ENCODE assay signal across 31 mouse cellular contexts in genomic region chr1:85580578-85580977, GRCm38 (mm10). TPM values are rescaled to one million over a fixed set of nuclear protein-coding genes. Genes with fewer than 3 reads are reported as not detected.
A peak's percentile ranks its signal among the peaks of the same experiment; 100 is the strongest.
DNase-seq lines count a peak whose midpoint lies in the region; ATAC-seq and TF ChIP-seq lines count a peak whose summit lies in the region.
"Not testable (repeated sequence)": the region's sequence is repeated elsewhere in the genome, so short reads cannot be mapped to it uniquely, and the experiment has no call there.
"Had no signal": no experiment of that assay in that cellular context is flagged by ENCODE, and none has a peak within 500 bp of the region (broad histone marks: within the 10 kb centered on the region; RNA-seq: fewer than 3 reads in every experiment).

No protein-coding gene starts in this region.

- H3K9me3 ChIP-seq in MEL (replicated peaks; ENCODE audit: insufficient read depth, low read length); hindbrain, embryonic 14.5 days (ENCODE audit: control insufficient read depth, low read length); hindbrain, postnatal 0 days (ENCODE audit: low read length); midbrain, embryonic 12.5 days; midbrain, postnatal 0 days (ENCODE audit: low read length): not testable (repeated sequence)

- TF ChIP-seq EP300 in MEL (IDR thresholded peaks at IDR 0.05; ENCODE audit: low read depth in 1 of 2, low read length in 2 of 2) = not testable (repeated sequence)

- H3K79me2 ChIP-seq in MEL (ENCODE audit: control insufficient read depth, insufficient read depth, low read length, poor library complexity) = not testable (repeated sequence)

- TF ChIP-seq CTCF in MEL (IDR thresholded peaks at IDR 0.05 in 2 of 3, conservative IDR thresholded peaks at IDR 0.05 in 1 of 3; ENCODE audit: control insufficient read depth in 1 of 3, insufficient read depth in 1 of 3, low read depth in 2 of 3, low read length in 3 of 3, poor library complexity in 1 of 3, severe bottlenecking in 1 of 3); hindbrain, postnatal 0 days (IDR thresholded peaks at IDR 0.05; ENCODE audit: low read depth); midbrain, postnatal 0 days (IDR thresholded peaks at IDR 0.05): not testable (repeated sequence)

- 67% methylated on average over 3 of the region's 3 CpGs for WGBS in hindbrain, embryonic 14.5 days
- WGBS in hindbrain, postnatal 0 days = 80% methylated on average over 3 of the region's 3 CpGs
- 74% methylated on average over 3 of the region's 3 CpGs for WGBS in midbrain, embryonic 12.5 days
- 55% methylated on average over 3 of the region's 3 CpGs for WGBS in midbrain, postnatal 0 days

- not testable (repeated sequence) for H3K9ac ChIP-seq in MEL (ENCODE audit: control insufficient read depth, low read depth, low read length, poor library complexity, severe bottlenecking); hindbrain, embryonic 14.5 days; hindbrain, postnatal 0 days (replicated peaks; ENCODE audit: low read length); midbrain, embryonic 12.5 days (replicated peaks); midbrain, postnatal 0 days (replicated peaks; ENCODE audit: low read length, poor library complexity, severe bottlenecking)

- not testable (repeated sequence) for H3K4me2 ChIP-seq in hindbrain, embryonic 14.5 days (replicated peaks); hindbrain, postnatal 0 days (ENCODE audit: low read depth, low read length); midbrain, embryonic 12.5 days (replicated peaks); midbrain, postnatal 0 days (ENCODE audit: low read depth, low read length, poor library complexity, severe bottlenecking)

- DNase-seq in MEL (ENCODE audit: low read depth, low spot score) = peak; percentile 13
- not testable (repeated sequence) for DNase-seq in hindbrain, embryonic 14.5 days (ENCODE audit: low spot score); hindbrain, postnatal 0 days (ENCODE audit: low spot score); midbrain, postnatal 0 days (ENCODE audit: low spot score)

- H3K4me1 ChIP-seq in MEL (ENCODE audit: control insufficient read depth in 1 of 2, insufficient read depth in 2 of 2, low read length in 2 of 2) = peaks cover 6 to 18% of the 10 kb centered on the region in 2 experiments; a peak in 3 of 4 replicates
- H3K4me1 ChIP-seq in hindbrain, embryonic 14.5 days (replicated peaks; ENCODE audit: control insufficient read depth, insufficient read depth, low read length); hindbrain, postnatal 0 days (ENCODE audit: insufficient read depth, low read length); midbrain, embryonic 12.5 days; midbrain, postnatal 0 days (ENCODE audit: insufficient read depth, low read length): not testable (repeated sequence)

- peaks cover 0 to 16% of the 10 kb centered on the region in 2 experiments; a peak in 2 of 4 replicates for H3K36me3 ChIP-seq in MEL (ENCODE audit: control insufficient read depth in 1 of 2, insufficient read depth in 2 of 2, low read length in 2 of 2)
- not testable (repeated sequence) for H3K36me3 ChIP-seq in hindbrain, embryonic 14.5 days (replicated peaks; ENCODE audit: control insufficient read depth, insufficient read depth); hindbrain, postnatal 0 days (ENCODE audit: insufficient read depth, low read length); midbrain, embryonic 12.5 days; midbrain, postnatal 0 days (ENCODE audit: insufficient read depth, low read length)

- H3K27ac ChIP-seq in MEL (ENCODE audit: control insufficient read depth, low read depth, low read length) = peak overlapping the region; percentile 57; the same call in 1 of the 2 replicates
- not testable (repeated sequence) for H3K27ac ChIP-seq in hindbrain, embryonic 14.5 days; hindbrain, postnatal 0 days; midbrain, embryonic 12.5 days (replicated peaks); midbrain, postnatal 0 days (ENCODE audit: low read depth, low read length)

- not testable (repeated sequence) for TF ChIP-seq RAD21 in MEL (IDR thresholded peaks at IDR 0.05; ENCODE audit: low read depth, low read length)

- ATAC-seq in erythroid progenitor cell, adult 5-6 weeks (replicated peaks; ENCODE audit: low FRiP score, poor library complexity, severe bottlenecking) = peak; percentile 30; the same call in 1 of the 2 replicates
- ATAC-seq in granulocyte monocyte progenitor cell, adult 5-6 weeks (replicated peaks; ENCODE audit: poor library complexity, severe bottlenecking) = 0 out of 2 replicates have a peak, but pooled peaks have one; percentile 9
- 0 out of 2 replicates have a peak, but pooled peaks have one; percentile 34 for ATAC-seq in hindbrain, embryonic 14.5 days (ENCODE audit: low FRiP score)
- peak; percentile 29; the same call in 1 of the 2 replicates for ATAC-seq in hindbrain, postnatal 0 days
- ATAC-seq in midbrain, embryonic 12.5 days (ENCODE audit: low FRiP score, low read depth) = 0 out of 2 replicates have a peak, but pooled peaks have one; percentile 23
- peak; percentile 54 for ATAC-seq in midbrain, postnatal 0 days (ENCODE audit: low FRiP score)
- ATAC-seq in neutrophil, adult 5-6 weeks (ENCODE audit: extremely low read depth, insufficient number of reproducible peaks, low FRiP score, poor library complexity, severe bottlenecking) = 0 out of 2 replicates have a peak, but pooled peaks have one; percentile 9

- not testable (repeated sequence) for H3K4me3 ChIP-seq in MEL (ENCODE audit: control insufficient read depth in 1 of 2, insufficient read depth in 1 of 2, low read depth in 2 of 2, low read length in 2 of 2); hindbrain, embryonic 14.5 days (replicated peaks; ENCODE audit: low read length); hindbrain, postnatal 0 days (ENCODE audit: low read length); midbrain, embryonic 12.5 days; midbrain, postnatal 0 days (ENCODE audit: low read depth, low read length)

- TF ChIP-seq POLR2A in MEL (IDR thresholded peaks at IDR 0.05; ENCODE audit: control insufficient read depth in 1 of 2, insufficient read depth in 1 of 2, low read depth in 1 of 2, low read length in 2 of 2, poor library complexity in 1 of 2) = not testable (repeated sequence)

- not testable (repeated sequence) for H3K27me3 ChIP-seq in MEL (ENCODE audit: control insufficient read depth in 1 of 2, insufficient read depth in 2 of 2, low read length in 2 of 2); hindbrain, embryonic 14.5 days (ENCODE audit: control insufficient read depth, insufficient read depth, low read length); hindbrain, postnatal 0 days (ENCODE audit: insufficient read depth, low read length); midbrain, embryonic 12.5 days; midbrain, postnatal 0 days (ENCODE audit: insufficient read depth, low read length)

RNA-seq across cellular contexts. Expression of gene G530012D18Rik, which starts 5.1 kb away (rescaled TPM):
- 0.88 and 2.0 TPM in 2 replicates for total RNA-seq in MEL (2012; rRNA removed)
- polyA plus RNA-seq in MEL (2012; ENCODE audit: insufficient read depth in 1 of 2, insufficient read length in 2 of 2, low read depth in 1 of 2, low replicate concordance in 2 of 2, missing spikeins in 1 of 2) = 1 to 10 TPM in 1 of 2 experiments, not detected in 1; 6.4 TPM
- not detected in 2 replicates for total RNA-seq in erythroid progenitor cell, adult 5-6 weeks (2015; ENCODE audit: low replicate concordance)
- not detected in 2 replicates for total RNA-seq in erythroid progenitor cell, adult 5-6 weeks (2017; ENCODE audit: low replicate concordance)
- total RNA-seq in granulocyte monocyte progenitor cell, adult 5-6 weeks (2014; fragmentation: Nextera tagmentation) = not detected in 2 replicates
- not detected in 2 replicates for total RNA-seq in granulocyte monocyte progenitor cell, adult 5-6 weeks (2017)
- polyA plus RNA-seq in hindbrain, embryonic 14.5 days (2014; fragmentation: Nextera tagmentation; extraction: Ambion mirVana) = not detected in 2 replicates
- total RNA-seq in hindbrain, postnatal 0 days (2014; rRNA removed) = not detected in 2 replicates
- not detected in 2 replicates for polyA plus RNA-seq in hindbrain, postnatal 0 days (2015; fragmentation: Nextera tagmentation; extraction: Ambion mirVana)
- not detected in 2 replicates for polyA plus RNA-seq in midbrain, embryonic 12.5 days (2016; fragmentation: Nextera tagmentation; extraction: Ambion mirVana)
- not detected in 2 replicates for total RNA-seq in midbrain, postnatal 0 days (2014; rRNA removed)
- not detected in 2 replicates for polyA plus RNA-seq in midbrain, postnatal 0 days (2015; fragmentation: Nextera tagmentation; extraction: Ambion mirVana)
- 1.9 TPM in 1 of 2 replicates, not detected in the other for total RNA-seq in neutrophil, adult 5-6 weeks (2017)
- total RNA-seq: adrenal gland, adult 18-20 months; adrenal gland, postnatal 10 days; adrenal gland, postnatal 36 days; common myeloid progenitor, adult 5-6 weeks; ES-E14; gastrocnemius, adult 8-10 months; gastrocnemius, postnatal 25 days; heart, adult 2 months; heart, postnatal 14 days; heart, postnatal 4 days had no signal
- polyA plus RNA-seq: cerebellum, adult 2 months; embryonic facial prominence, embryonic 13.5 days; erythroblast, embryonic 14.5 days; forebrain, embryonic 10.5 days; forebrain, embryonic 14.5 days; gonadal fat pad, adult 2 months; heart, adult 2 months; heart, embryonic 10.5 days; heart, embryonic 13.5 days; heart, embryonic 16.5 days; hindbrain, embryonic 12.5 days; inflammation-experienced regulatory T-cells, adult 6 months; intestine, embryonic 16.5 days; Patski had no signal

RNA-seq across cellular contexts. Expression of gene Sp110, which starts 18.0 kb away (rescaled TPM):
- total RNA-seq in MEL (2012; rRNA removed) = 8.6 and 12.7 TPM in 2 replicates
- 10 to 100 TPM in 1 of 2 experiments, not detected in 1; 13.7 TPM for polyA plus RNA-seq in MEL (2012; ENCODE audit: insufficient read depth in 1 of 2, insufficient read length in 2 of 2, low read depth in 1 of 2, low replicate concordance in 2 of 2, missing spikeins in 1 of 2)
- total RNA-seq in erythroid progenitor cell, adult 5-6 weeks (2015; ENCODE audit: low replicate concordance) = 24.7 and 30.6 TPM in 2 replicates
- 19.3 and 26.7 TPM in 2 replicates for total RNA-seq in erythroid progenitor cell, adult 5-6 weeks (2017; ENCODE audit: low replicate concordance)
- 136 and 150 TPM in 2 replicates for total RNA-seq in granulocyte monocyte progenitor cell, adult 5-6 weeks (2014; fragmentation: Nextera tagmentation)
- total RNA-seq in granulocyte monocyte progenitor cell, adult 5-6 weeks (2017) = 117 and 120 TPM in 2 replicates
- 0.40 and 0.63 TPM in 2 replicates for polyA plus RNA-seq in hindbrain, embryonic 14.5 days (2014; fragmentation: Nextera tagmentation; extraction: Ambion mirVana)
- 0.36 and 0.68 TPM in 2 replicates for total RNA-seq in hindbrain, postnatal 0 days (2014; rRNA removed)
- 1.0 and 1.1 TPM in 2 replicates for polyA plus RNA-seq in hindbrain, postnatal 0 days (2015; fragmentation: Nextera tagmentation; extraction: Ambion mirVana)
- polyA plus RNA-seq in midbrain, embryonic 12.5 days (2016; fragmentation: Nextera tagmentation; extraction: Ambion mirVana) = 0.62 and 1.4 TPM in 2 replicates
- total RNA-seq in midbrain, postnatal 0 days (2014; rRNA removed) = 1.0 and 1.2 TPM in 2 replicates
- 0.37 and 0.89 TPM in 2 replicates for polyA plus RNA-seq in midbrain, postnatal 0 days (2015; fragmentation: Nextera tagmentation; extraction: Ambion mirVana)
- 199 and 206 TPM in 2 replicates for total RNA-seq in neutrophil, adult 5-6 weeks (2017)

RNA-seq across cellular contexts. Expression of gene Sp140, which starts 19.6 kb away (rescaled TPM):
- total RNA-seq in MEL (2012; rRNA removed) = 7.3 and 8.2 TPM in 2 replicates
- polyA plus RNA-seq in MEL (2012; ENCODE audit: insufficient read depth in 1 of 2, insufficient read length in 2 of 2, low read depth in 1 of 2, low replicate concordance in 2 of 2, missing spikeins in 1 of 2) = 10 to 100 TPM in 1 of 2 experiments, not detected in 1; 16.5 TPM
- 38.6 and 78.4 TPM in 2 replicates for total RNA-seq in erythroid progenitor cell, adult 5-6 weeks (2015; ENCODE audit: low replicate concordance)
- total RNA-seq in erythroid progenitor cell, adult 5-6 weeks (2017; ENCODE audit: low replicate concordance) = 28.1 and 33.1 TPM in 2 replicates
- 69.0 and 70.3 TPM in 2 replicates for total RNA-seq in granulocyte monocyte progenitor cell, adult 5-6 weeks (2014; fragmentation: Nextera tagmentation)
- total RNA-seq in granulocyte monocyte progenitor cell, adult 5-6 weeks (2017) = 58.8 and 66.9 TPM in 2 replicates
- 0.39 and 0.67 TPM in 2 replicates for polyA plus RNA-seq in hindbrain, embryonic 14.5 days (2014; fragmentation: Nextera tagmentation; extraction: Ambion mirVana)
- total RNA-seq in hindbrain, postnatal 0 days (2014; rRNA removed) = 4.6 TPM in 1 of 2 replicates, not detected in the other
- 0.74 and 0.91 TPM in 2 replicates for polyA plus RNA-seq in hindbrain, postnatal 0 days (2015; fragmentation: Nextera tagmentation; extraction: Ambion mirVana)
- 0.72 and 0.92 TPM in 2 replicates for polyA plus RNA-seq in midbrain, embryonic 12.5 days (2016; fragmentation: Nextera tagmentation; extraction: Ambion mirVana)
- 0.49 and 0.61 TPM in 2 replicates for total RNA-seq in midbrain, postnatal 0 days (2014; rRNA removed)
- polyA plus RNA-seq in midbrain, postnatal 0 days (2015; fragmentation: Nextera tagmentation; extraction: Ambion mirVana) = 0.38 and 0.49 TPM in 2 replicates
- total RNA-seq in neutrophil, adult 5-6 weeks (2017) = 151 and 168 TPM in 2 replicates
- polyA plus RNA-seq: erythroblast, embryonic 14.5 days had no signal
